Mouse (Mus musculus): ENCODE results near the gene Cdk14. TPM values are rescaled to one million over a fixed set of nuclear protein-coding genes. Genes with fewer than 3 reads are reported as not detected.

The Cdk14 gene
- polyA plus RNA-seq, 1 experiment from 2014 or later, result 6.9 TPM

DNA sequence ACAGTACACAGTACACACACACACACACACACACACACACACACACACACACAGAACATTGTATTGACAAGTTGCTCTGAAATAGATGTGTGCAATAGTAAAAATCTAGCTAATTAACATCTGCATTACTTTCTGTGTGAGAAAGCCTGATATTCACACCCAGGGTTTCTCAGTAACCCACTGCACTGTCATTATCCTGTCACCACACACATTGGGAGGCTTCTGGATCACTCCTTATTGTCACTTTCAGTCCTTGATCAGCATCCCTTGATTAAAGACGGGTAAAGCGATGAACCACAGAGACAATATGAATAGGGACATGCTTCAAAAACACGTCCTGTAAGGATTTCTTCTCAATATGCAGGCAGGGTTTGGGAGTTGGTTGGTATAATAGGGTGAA is 401.2 kb downstream of the Cdk14 start:
- Histone ChIP-seq H3K27me3 (replicated peaks; ENCODE audit: control insufficient read depth, insufficient read depth, low read length) (no peaks in the 10 kb centered on the region), H3K9me3 (ENCODE audit: control insufficient read depth, low read length) (no peaks in the 10 kb centered on the region), H3K36me3 (ENCODE audit: control insufficient read depth, insufficient read depth, low read length) (no peaks in the 10 kb centered on the region), H3K4me1 (replicated peaks; ENCODE audit: control insufficient read depth, insufficient read depth, low read length) (no peaks in the 10 kb centered on the region), H3K4me3 (ENCODE audit: low read depth, low read length) (no peak overlapping the region), H3K27ac (ENCODE audit: low read depth, low read length) (no peak overlapping the region), H3K4me2 (no peak overlapping the region), H3K9ac (ENCODE audit: low read depth, low read length) (no peak overlapping the region)
- no peak for ATAC-seq (replicated peaks; ENCODE audit: low FRiP score)
- WGBS, result 87% methylated on average over 3 of the region's 3 CpGs
- no peak for DNase-seq (ENCODE audit: low spot score)

DNA sequence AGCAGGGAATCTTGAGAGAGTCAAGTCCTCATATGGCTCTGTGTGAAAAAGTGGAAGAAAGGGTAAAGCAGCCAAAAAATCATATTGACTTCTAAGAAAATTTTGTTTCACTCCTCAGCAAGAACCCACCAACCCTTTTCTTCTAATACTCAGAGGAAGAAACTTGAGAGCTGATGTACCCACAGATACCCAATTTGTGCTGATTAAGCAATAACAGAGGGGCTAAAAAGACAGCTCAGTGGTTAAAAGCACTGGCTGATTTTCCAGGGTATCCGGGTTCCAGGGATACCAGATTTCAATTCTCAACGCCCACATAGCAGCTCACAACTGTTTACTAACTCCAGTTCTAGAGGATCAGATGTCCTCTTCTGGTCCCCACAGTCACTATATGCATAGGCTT is 401.9 kb downstream of the Cdk14 start:
- ATAC-seq (replicated peaks; ENCODE audit: low FRiP score), result no peak
- Histone ChIP-seq H3K9me3 (ENCODE audit: control insufficient read depth, low read length) (no peaks in the 10 kb centered on the region), H3K4me1 (replicated peaks; ENCODE audit: control insufficient read depth, insufficient read depth, low read length) (no peaks in the 10 kb centered on the region), H3K9ac (ENCODE audit: low read depth, low read length) (no peak overlapping the region), H3K36me3 (ENCODE audit: control insufficient read depth, insufficient read depth, low read length) (no peaks in the 10 kb centered on the region), H3K4me2 (no peak overlapping the region), H3K27ac (ENCODE audit: low read depth, low read length) (no peak overlapping the region), H3K4me3 (ENCODE audit: low read depth, low read length) (no peak overlapping the region), H3K27me3 (replicated peaks; ENCODE audit: control insufficient read depth, insufficient read depth, low read length) (no peaks in the 10 kb centered on the region)
- 74% methylated on average over 2 of the region's 2 CpGs for WGBS
- DNase-seq (ENCODE audit: low spot score), result no peak

DNA sequence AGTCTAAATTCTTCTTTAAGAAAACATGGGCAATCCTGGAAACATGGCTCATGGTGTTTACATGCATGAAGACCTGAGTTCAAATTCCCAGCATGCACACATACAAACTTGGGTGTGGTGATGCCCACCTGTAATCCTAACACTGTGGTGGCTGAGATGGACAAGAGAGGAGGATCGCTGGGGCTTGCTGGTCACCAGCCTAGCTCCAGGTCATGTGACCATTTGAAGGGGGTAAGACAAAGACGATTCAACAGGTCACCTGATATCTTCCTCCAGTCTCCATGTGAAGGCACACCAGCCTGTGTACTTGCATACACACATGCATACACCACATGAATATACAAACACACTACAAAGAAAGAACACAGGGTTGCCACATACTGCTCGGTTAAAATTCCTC is 406.3 kb downstream of the Cdk14 start:
- WGBS, result 89% methylated on average over 3 of the region's 3 CpGs
- no peak overlapping the region for H3K4me3 ChIP-seq (ENCODE audit: low read depth, low read length)
- H3K9ac ChIP-seq (ENCODE audit: low read depth, low read length), result no peak overlapping the region
- no peak for DNase-seq (ENCODE audit: low spot score)
- no peak overlapping the region for H3K27ac ChIP-seq (ENCODE audit: low read depth, low read length)
- no peak overlapping the region for H3K4me2 ChIP-seq
- ATAC-seq (replicated peaks; ENCODE audit: low FRiP score), result no peak
- no peaks in the 10 kb centered on the region for H3K36me3 ChIP-seq (ENCODE audit: control insufficient read depth, insufficient read depth, low read length)
- no peaks in the 10 kb centered on the region for H3K9me3 ChIP-seq (ENCODE audit: control insufficient read depth, low read length)
- H3K4me1 ChIP-seq (replicated peaks; ENCODE audit: control insufficient read depth, insufficient read depth, low read length), result no peaks in the 10 kb centered on the region
- no peaks in the 10 kb centered on the region for H3K27me3 ChIP-seq (replicated peaks; ENCODE audit: control insufficient read depth, insufficient read depth, low read length)

DNA sequence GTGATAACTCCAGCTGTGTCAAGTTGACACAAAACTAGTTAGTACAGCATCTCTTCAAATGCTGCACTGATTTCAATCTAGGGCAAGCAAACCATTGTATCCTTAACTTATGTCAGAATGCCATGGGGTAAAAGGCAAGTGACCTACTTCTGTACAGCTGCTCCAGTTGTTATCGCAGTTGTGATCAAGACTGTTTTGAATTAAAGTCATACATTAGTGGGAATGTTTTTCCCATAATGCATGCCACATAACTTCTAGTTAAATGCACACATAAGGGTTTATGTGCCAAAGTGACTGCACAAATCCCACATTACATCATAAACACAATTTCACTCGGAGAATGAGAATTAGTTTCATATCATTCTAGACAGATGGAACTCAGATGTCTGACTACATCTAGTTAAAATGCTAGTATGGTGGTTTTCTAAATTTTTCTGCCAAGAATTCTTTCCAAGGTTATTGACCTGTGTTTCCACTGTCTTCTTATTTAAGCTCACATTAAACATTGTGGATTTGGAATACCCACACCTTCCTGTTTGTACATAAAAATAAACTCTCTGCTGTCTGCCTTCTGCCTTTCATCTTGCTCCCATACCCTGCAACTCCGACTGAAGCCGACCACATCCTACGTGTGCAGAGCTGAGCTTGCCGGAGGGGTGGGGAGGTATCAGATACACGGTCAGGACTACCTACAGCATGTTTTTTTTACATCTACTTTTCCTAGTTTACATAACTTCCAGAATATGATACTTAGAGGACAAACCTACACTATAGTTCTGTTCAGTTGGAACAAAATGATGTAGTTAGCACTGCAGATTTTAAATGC is 407.4 kb downstream of the Cdk14 start:
- Histone ChIP-seq H3K27me3 (replicated peaks; ENCODE audit: control insufficient read depth, insufficient read depth, low read length) (no peaks in the 10 kb centered on the region), H3K4me2 (no peak overlapping the region), H3K27ac (ENCODE audit: low read depth, low read length) (no peak overlapping the region), H3K4me3 (ENCODE audit: low read depth, low read length) (no peak overlapping the region), H3K36me3 (ENCODE audit: control insufficient read depth, insufficient read depth, low read length) (no peaks in the 10 kb centered on the region), H3K9me3 (ENCODE audit: control insufficient read depth, low read length) (no peaks in the 10 kb centered on the region), H3K9ac (ENCODE audit: low read depth, low read length) (no peak overlapping the region), H3K4me1 (replicated peaks; ENCODE audit: control insufficient read depth, insufficient read depth, low read length) (no peaks in the 10 kb centered on the region)
- WGBS, result 71% methylated on average over 7 of the region's 7 CpGs
- no peak for ATAC-seq (replicated peaks; ENCODE audit: low FRiP score)
- DNase-seq (ENCODE audit: low spot score), result no peak

DNA sequence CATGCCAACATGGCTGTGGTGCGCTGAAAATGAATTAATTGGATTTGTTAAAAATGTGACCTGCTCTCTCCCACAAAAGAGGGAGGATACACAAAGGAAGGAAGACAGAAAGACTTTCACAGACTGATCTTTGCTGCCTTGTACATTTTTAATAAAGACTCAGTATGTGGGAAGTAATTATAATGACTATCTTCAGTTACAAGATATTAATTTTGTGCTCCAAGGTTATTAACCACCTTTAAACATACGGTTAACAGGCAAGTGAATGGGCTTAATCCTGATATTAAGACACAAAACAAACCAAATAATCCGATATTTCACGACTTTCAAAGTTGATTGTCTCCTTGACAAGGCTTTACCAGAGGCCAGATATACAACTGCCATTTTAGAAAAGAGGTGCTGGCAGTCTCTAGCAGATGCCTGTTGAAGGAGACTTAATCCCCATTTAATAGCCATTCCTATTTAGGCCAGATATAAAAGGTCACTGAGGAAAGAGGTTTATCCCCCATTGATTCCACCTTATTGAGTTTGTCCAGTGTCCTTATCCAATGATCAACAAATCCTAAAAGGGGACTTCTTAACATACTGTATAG is 411.9 kb downstream of the Cdk14 start:
- DNase-seq (ENCODE audit: low spot score) (no peak), ATAC-seq (replicated peaks; ENCODE audit: low FRiP score) (no peak)
- H3K4me3 ChIP-seq (ENCODE audit: low read depth, low read length), result no peak overlapping the region
- H3K9me3 ChIP-seq (ENCODE audit: control insufficient read depth, low read length), result no peaks in the 10 kb centered on the region
- H3K4me1 ChIP-seq (replicated peaks; ENCODE audit: control insufficient read depth, insufficient read depth, low read length), result no peaks in the 10 kb centered on the region
- H3K4me2 ChIP-seq, result no peak overlapping the region
- H3K9ac ChIP-seq (ENCODE audit: low read depth, low read length), result no peak overlapping the region
- H3K36me3 ChIP-seq (ENCODE audit: control insufficient read depth, insufficient read depth, low read length), result no peaks in the 10 kb centered on the region
- no peaks in the 10 kb centered on the region for H3K27me3 ChIP-seq (replicated peaks; ENCODE audit: control insufficient read depth, insufficient read depth, low read length)
- 88% methylated on average over 4 of the region's 4 CpGs for WGBS
- H3K27ac ChIP-seq (ENCODE audit: low read depth, low read length), result no peak overlapping the region

DNA sequence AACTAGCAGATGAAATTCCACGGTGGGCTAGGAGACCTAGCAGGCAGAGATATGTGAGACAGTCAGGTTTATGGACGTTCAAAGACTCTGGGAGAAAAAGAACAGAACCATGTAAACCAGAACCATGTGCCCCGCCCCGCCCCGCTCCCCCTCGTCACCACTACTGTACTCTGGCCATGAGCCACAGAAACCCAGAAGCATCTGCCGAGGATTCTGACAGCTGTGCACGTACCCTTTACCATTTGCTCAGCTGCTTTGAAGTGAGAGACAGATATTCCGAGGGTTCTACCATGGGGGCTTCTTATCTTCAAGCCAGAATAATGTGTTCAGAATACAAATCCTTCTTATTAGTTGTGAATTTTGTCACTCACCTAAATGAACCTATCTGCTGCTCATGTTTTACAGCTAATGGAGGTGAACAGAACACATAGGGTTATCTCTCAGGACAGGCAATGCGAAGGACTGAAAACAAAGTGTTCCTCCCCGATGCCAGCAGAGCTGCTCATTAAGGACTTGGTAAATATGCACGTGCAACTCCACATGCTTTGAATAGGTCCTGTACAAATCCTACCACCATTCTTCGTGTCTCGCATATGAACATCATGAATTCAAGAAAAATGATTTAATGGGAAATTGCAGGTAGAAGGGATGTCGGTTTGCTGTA is 412.5 kb downstream of the Cdk14 start:
- ATAC-seq (replicated peaks; ENCODE audit: low FRiP score) (no peak), DNase-seq (ENCODE audit: low spot score) (no peak)
- no peaks in the 10 kb centered on the region for H3K27me3 ChIP-seq (replicated peaks; ENCODE audit: control insufficient read depth, insufficient read depth, low read length)
- H3K9ac ChIP-seq (ENCODE audit: low read depth, low read length), result no peak overlapping the region
- H3K4me3 ChIP-seq (ENCODE audit: low read depth, low read length), result no peak overlapping the region
- H3K4me1 ChIP-seq (replicated peaks; ENCODE audit: control insufficient read depth, insufficient read depth, low read length), result no peaks in the 10 kb centered on the region
- 76% methylated on average over 15 of the region's 15 CpGs for WGBS
- H3K4me2 ChIP-seq, result no peak overlapping the region
- no peaks in the 10 kb centered on the region for H3K36me3 ChIP-seq (ENCODE audit: control insufficient read depth, insufficient read depth, low read length)
- no peak overlapping the region for H3K27ac ChIP-seq (ENCODE audit: low read depth, low read length)
- no peaks in the 10 kb centered on the region for H3K9me3 ChIP-seq (ENCODE audit: control insufficient read depth, low read length)

DNA sequence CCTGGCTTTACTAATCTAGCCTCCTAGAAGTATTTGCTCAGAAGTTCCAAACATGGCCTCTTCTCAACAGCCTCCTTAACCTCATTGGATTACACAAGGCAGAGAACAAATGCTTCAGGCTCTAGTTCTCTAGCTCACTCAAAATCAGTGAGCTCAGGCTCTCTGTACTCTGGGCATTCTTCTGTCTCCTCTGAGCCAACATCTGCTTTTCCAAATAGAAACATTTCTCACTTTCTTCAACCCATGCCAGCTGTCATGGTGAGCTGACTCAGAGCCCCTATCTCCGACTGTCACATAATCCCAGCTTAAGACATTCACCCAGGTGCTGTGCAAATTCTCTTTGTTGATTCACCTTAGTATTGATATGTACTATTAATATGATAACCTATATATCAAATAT is 414.5 kb downstream of the Cdk14 start:
- H3K4me1 ChIP-seq (replicated peaks; ENCODE audit: control insufficient read depth, insufficient read depth, low read length), result no peaks in the 10 kb centered on the region
- no peak overlapping the region for H3K4me3 ChIP-seq (ENCODE audit: low read depth, low read length)
- H3K36me3 ChIP-seq (ENCODE audit: control insufficient read depth, insufficient read depth, low read length), result no peaks in the 10 kb centered on the region
- no peaks in the 10 kb centered on the region for H3K27me3 ChIP-seq (replicated peaks; ENCODE audit: control insufficient read depth, insufficient read depth, low read length)
- DNase-seq (ENCODE audit: low spot score) (no peak), ATAC-seq (replicated peaks; ENCODE audit: low FRiP score) (no peak)
- H3K4me2 ChIP-seq, result no peak overlapping the region
- H3K9ac ChIP-seq (ENCODE audit: low read depth, low read length), result no peak overlapping the region
- H3K27ac ChIP-seq (ENCODE audit: low read depth, low read length), result no peak overlapping the region
- 83% methylated on average over 1 of the region's 1 CpGs for WGBS
- H3K9me3 ChIP-seq (ENCODE audit: control insufficient read depth, low read length), result no peaks in the 10 kb centered on the region

DNA sequence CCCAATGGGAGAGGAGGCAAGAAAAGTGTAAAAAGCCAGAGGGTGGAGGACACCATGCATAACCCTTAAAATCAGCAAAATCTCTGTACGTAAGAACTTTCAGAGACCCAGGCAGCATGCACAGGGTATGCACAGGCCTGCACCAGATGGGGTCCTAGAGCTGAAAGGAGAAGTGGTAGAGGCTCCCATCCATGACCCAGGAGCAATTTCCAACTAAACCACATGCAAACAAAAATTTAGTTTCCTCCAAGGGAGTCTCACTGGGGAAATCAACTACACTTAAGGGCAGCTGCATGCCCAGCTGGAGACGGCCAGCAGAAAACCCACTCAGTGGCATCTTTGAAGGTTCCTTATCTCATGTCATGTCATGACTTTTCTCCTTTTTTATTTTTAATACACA is 415.4 kb downstream of the Cdk14 start:
- WGBS, result 87% methylated on average over 2 of the region's 2 CpGs
- Histone ChIP-seq H3K4me2 (no peak overlapping the region), H3K4me3 (ENCODE audit: low read depth, low read length) (no peak overlapping the region), H3K9ac (ENCODE audit: low read depth, low read length) (no peak overlapping the region), H3K4me1 (replicated peaks; ENCODE audit: control insufficient read depth, insufficient read depth, low read length) (no peaks in the 10 kb centered on the region), H3K27ac (ENCODE audit: low read depth, low read length) (no peak overlapping the region), H3K36me3 (ENCODE audit: control insufficient read depth, insufficient read depth, low read length) (no peaks in the 10 kb centered on the region), H3K27me3 (replicated peaks; ENCODE audit: control insufficient read depth, insufficient read depth, low read length) (no peaks in the 10 kb centered on the region), H3K9me3 (ENCODE audit: control insufficient read depth, low read length) (no peaks in the 10 kb centered on the region)
- ATAC-seq (replicated peaks; ENCODE audit: low FRiP score) (no peak), DNase-seq (ENCODE audit: low spot score) (no peak)
